Mouse (Mus musculus) cerebellum, adult 18-20 months (tissue): ENCODE data around the gene Mmd.

ENCODE experiments used
- DNase-seq, 2 experiments: peaks; one replicate each; pipeline ENCODE4 v3.0.0; 2021

The Mmd gene

DNA sequence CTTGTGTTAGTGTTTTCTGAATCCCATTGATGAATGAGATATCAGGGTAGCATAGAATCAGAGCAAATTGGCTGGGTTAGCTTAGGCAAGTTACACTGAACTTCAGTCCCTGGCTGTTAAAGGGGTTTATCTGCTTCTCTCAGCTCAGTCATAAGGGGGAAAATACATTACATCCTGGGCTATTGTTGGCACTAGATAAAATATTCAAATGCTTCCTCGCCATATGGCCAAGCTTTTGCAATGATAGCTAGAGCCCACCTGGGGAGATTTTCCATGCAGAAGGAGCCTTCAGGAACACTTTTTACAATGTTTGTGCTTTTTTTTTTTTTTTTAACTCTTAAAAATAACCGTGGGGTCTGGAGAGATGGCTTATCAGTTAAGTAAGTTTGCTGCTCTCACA lies 34.8 kb downstream of the Mmd start:
- no peak for DNase-seq

GRCm38 (mm10) chr11:90284623-90285022 lies 35.4 kb downstream of the Mmd start:
- DNase-seq: no peak

- DNase-seq: no peak
Observed at GRCm38 (mm10) chr11:90286550-90287154, 37.4 kb downstream of the Mmd start.

GRCm38 (mm10) chr11:90291156-90291555 lies 41.9 kb downstream of the Mmd start:
- DNase-seq: no peak

GRCm38 (mm10) chr11:90292766-90293165 lies 43.5 kb downstream of the Mmd start:
- no peak for DNase-seq

DNA sequence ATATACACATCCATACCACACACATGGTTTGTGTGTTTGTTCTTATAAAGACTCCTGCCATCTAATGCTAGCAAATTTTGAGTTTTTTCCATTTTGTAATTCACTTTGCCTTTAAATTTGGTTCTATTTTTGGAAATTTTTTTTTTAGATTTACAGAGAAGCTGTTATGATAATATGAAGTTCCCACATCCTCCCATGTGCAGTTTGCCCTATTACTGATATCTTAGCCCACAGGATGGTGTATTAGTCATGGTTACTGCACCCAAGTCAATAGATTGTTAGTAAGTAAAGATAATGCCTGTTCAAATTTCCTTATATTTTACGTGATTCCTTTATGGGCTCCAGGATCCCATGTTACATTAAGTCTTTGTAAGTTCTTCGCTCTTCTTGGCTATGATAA lies 45.4 kb downstream of the Mmd start:
- DNase-seq: no peak

- no peak for DNase-seq
Observed at GRCm38 (mm10) chr11:90306067-90306466, 56.8 kb downstream of the Mmd start.

- peak; percentile 60 to 67 for DNase-seq
Observed at GRCm38 (mm10) chr11:90306993-90307392, 57.7 kb downstream of the Mmd start.

- no peak for DNase-seq
Observed at GRCm38 (mm10) chr11:90314606-90315005, 65.3 kb downstream of the Mmd start.

GRCm38 (mm10) chr11:90317482-90317881 lies 68.2 kb downstream of the Mmd start:
- DNase-seq: peak; percentile 54 to 71

DNA sequence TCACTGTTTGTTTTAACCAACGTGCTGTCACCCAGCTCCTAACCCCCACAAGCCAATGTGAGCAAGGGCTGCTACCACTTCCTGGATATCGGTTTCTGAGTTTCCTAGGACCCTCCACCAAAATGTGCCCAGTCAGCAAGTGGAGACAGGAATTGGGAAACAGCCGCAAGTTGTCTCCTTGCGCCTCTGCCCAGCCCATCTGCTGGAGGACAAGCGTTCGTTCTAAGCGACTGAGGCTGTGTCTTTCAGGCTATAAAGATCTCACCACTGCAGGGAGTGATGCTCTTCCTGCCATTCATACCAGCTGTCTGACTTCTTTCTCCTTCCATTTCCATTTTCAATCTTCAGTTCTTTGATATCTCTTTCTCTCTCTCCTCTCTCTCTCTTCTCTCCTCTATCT lies 71.7 kb downstream of the Mmd start:
- no peak for DNase-seq

DNA sequence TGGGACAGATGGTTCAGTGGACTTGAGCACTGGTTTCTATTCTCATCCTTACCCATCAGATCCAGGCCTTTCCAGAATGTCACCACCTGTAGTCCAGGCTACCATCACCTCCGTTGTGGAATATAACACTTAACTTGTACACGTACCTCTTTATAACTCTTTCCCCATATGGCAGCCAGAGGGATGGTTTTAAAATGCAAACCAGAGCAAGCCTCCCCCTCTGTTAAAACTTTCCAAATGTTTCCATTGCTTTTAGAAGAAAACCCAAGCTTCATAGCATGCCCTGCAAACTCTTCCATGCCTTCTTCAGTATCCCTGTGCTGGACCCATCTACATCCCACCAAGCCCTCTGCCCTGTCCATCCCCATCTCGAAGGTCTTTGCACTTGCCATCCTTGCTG lies 75.3 kb downstream of the Mmd start:
- no peak for DNase-seq

- no peak for DNase-seq
Observed at GRCm38 (mm10) chr11:90326146-90326545, 76.9 kb downstream of the Mmd start.

DNA sequence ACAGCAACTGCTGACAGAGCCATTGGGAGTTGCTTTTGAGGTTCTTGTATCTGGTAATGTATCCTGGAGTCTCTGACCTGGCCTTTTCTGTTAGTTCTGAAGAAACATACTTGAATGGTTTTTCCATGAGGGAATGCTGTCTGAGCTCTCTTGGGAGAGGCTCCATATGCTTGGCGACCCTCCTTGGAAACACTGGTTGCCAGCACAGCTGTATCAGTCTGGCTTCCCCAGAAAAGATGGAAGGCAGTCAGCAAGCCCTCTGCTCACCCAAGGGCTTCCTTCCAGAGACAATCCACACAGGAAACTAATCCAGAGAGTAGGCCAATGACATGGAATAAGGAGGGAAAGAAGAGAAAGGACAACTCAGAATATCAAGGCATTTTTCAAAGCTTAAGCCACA lies 77.6 kb downstream of the Mmd start:
- no peak for DNase-seq
